Mouse (Mus musculus): ENCODE measurements at regions not wholly inside any gene's neighbourhood (a gene's known extent, or its start where the extent isn't known, plus 50 kb on each side); places are given as distances from the start of the nearest gene placed in this dataset.

DNA sequence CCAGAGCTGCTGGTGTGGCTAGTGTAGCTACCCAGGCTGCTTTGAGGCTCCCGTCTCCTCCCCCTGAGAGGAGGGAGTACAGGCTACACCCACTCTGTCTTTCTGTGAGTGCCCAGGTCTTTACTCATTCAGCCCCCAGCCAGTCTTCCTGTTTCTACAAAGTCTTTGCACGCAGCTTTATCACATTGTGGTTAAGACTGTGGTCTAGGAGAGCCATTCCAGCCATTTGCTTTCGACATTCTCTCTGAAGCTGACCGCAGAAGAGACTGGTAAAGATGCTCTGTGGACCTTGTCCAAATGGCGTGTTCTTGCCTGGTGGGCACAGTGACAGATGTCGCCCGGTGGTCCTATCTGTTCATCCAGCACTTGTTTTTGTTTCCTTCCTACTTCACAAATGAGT lies 62.0 kb downstream of the Tpra1 start:
- intact Hi-C loops (cut with DNase I) = no loop called here
- H3K9ac ChIP-seq (ENCODE audit: low read depth, low read length) = no peak overlapping the region
- no peaks in the 10 kb centered on the region for H3K36me3 ChIP-seq (ENCODE audit: control insufficient read depth, insufficient read depth, low read length)
- no peaks in the 10 kb centered on the region for H3K27me3 ChIP-seq (ENCODE audit: control insufficient read depth, insufficient read depth, low read length)
- H3K4me3 ChIP-seq = no peak overlapping the region
- 72% methylated on average over 7 of the region's 7 CpGs for WGBS
- no peaks in the 10 kb centered on the region for H3K79me2 ChIP-seq (replicated peaks; ENCODE audit: control insufficient read depth, insufficient read depth, low read length)
- no peak for DNase-seq
- no peak overlapping the region for H3K27ac ChIP-seq
- H3K4me1 ChIP-seq (ENCODE audit: control insufficient read depth, insufficient read depth, low read length) = no peaks in the 10 kb centered on the region
- TF ChIP-seq EP300 (IDR thresholded peaks at IDR 0.05; ENCODE audit: insufficient read depth, low read depth, low read length) (no peak), POLR2A (IDR thresholded peaks at IDR 0.05; ENCODE audit: insufficient read depth, low read depth, low read length) (no peak), CTCF (IDR thresholded peaks at IDR 0.05) (no peak)

DNA sequence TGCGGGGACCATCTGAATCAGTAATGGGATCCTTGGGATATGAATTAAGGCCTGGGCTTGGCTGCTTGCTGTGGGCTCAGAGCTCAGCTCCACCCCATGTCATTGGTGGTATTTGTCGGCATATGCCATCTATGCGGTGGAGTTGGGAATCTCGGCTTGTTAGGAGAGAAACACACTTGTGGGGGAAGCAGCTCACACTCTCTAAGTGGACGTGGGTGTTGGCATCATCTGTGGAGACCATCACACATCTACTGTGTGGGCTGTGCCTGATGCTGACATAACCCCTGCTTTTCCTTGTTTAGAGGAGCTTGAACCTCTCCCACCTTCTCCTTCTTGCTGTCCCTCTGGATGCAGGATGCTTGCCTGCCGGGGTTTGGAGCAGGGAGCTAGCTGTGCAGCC lies 62.9 kb downstream of the Tpra1 start:
- no peak overlapping the region for H3K9ac ChIP-seq (ENCODE audit: low read depth, low read length)
- no peak overlapping the region for H3K4me3 ChIP-seq
- intact Hi-C loops (cut with DNase I) = no loop called here
- TF ChIP-seq POLR2A (IDR thresholded peaks at IDR 0.05; ENCODE audit: insufficient read depth, low read depth, low read length) (no peak), CTCF (IDR thresholded peaks at IDR 0.05) (no peak), EP300 (IDR thresholded peaks at IDR 0.05; ENCODE audit: insufficient read depth, low read depth, low read length) (no peak)
- H3K27ac ChIP-seq = no peak overlapping the region
- H3K27me3 ChIP-seq (ENCODE audit: control insufficient read depth, insufficient read depth, low read length) = no peaks in the 10 kb centered on the region
- no peaks in the 10 kb centered on the region for H3K79me2 ChIP-seq (replicated peaks; ENCODE audit: control insufficient read depth, insufficient read depth, low read length)
- no peaks in the 10 kb centered on the region for H3K4me1 ChIP-seq (ENCODE audit: control insufficient read depth, insufficient read depth, low read length)
- no peaks in the 10 kb centered on the region for H3K36me3 ChIP-seq (ENCODE audit: control insufficient read depth, insufficient read depth, low read length)
- WGBS = 81% methylated on average over 6 of the region's 6 CpGs
- DNase-seq = no peak

- Histone ChIP-seq H3K4me3 (no peak overlapping the region), H3K4me1 (ENCODE audit: control insufficient read depth, insufficient read depth, low read length) (no peaks in the 10 kb centered on the region), H3K9ac (ENCODE audit: low read depth, low read length) (no peak overlapping the region), H3K27me3 (ENCODE audit: control insufficient read depth, insufficient read depth, low read length) (no peaks in the 10 kb centered on the region), H3K79me2 (replicated peaks; ENCODE audit: control insufficient read depth, insufficient read depth, low read length) (no peaks in the 10 kb centered on the region), H3K36me3 (ENCODE audit: control insufficient read depth, insufficient read depth, low read length) (no peaks in the 10 kb centered on the region), H3K27ac (no peak overlapping the region)
- WGBS = 75% methylated on average over 19 of the region's 19 CpGs
- intact Hi-C loops (cut with DNase I) = no loop called here
- DNase-seq = no peak
- TF ChIP-seq POLR2A (IDR thresholded peaks at IDR 0.05; ENCODE audit: insufficient read depth, low read depth, low read length) (no peak), EP300 (IDR thresholded peaks at IDR 0.05; ENCODE audit: insufficient read depth, low read depth, low read length) (no peak), CTCF (IDR thresholded peaks at IDR 0.05) (no peak)
Observed at GRCm38 (mm10) chr6:88965361-88966226, 63.5 kb downstream of the Tpra1 start.

GRCm38 (mm10) chr6:88966501-88966900 lies 64.5 kb downstream of the Tpra1 start:
- WGBS = 59% methylated on average over 4 of the region's 4 CpGs

DNA sequence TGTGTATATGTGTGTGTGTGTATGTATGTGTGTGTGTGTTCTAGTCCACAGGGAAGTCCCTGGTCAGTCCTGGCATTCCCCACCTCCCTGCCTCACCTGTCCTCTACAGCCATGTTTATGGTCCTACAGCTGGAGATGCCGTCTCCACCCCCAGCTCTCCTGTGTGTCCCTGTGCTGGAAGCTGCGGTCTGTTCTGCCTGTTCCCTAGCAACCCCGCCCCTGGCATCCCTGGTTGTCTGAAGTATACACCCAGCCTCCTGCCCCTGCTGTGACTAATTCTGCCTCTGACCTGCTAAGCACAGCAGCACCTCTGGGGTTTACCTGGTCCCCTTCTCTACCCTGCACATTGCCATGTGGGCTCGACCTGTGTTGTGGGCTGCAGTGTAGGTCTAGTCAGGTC lies 66.8 kb downstream of the Tpra1 start:
- no peaks in the 10 kb centered on the region for H3K36me3 ChIP-seq (ENCODE audit: control insufficient read depth, insufficient read depth, low read length)
- intact Hi-C loops (cut with DNase I) = no loop called here
- WGBS = 73% methylated on average over 4 of the region's 4 CpGs

More at GRCm38 (mm10) chr6:88966501-88966900, 64.5 kb downstream of the Tpra1 start:
- intact Hi-C loops (cut with DNase I) = no loop called here
- no peaks in the 10 kb centered on the region for H3K27me3 ChIP-seq (ENCODE audit: control insufficient read depth, insufficient read depth, low read length)
- H3K79me2 ChIP-seq (replicated peaks; ENCODE audit: control insufficient read depth, insufficient read depth, low read length) = no peaks in the 10 kb centered on the region
- no peak for DNase-seq
- no peak overlapping the region for H3K27ac ChIP-seq
- H3K4me3 ChIP-seq = no peak overlapping the region
- no peaks in the 10 kb centered on the region for H3K4me1 ChIP-seq (ENCODE audit: control insufficient read depth, insufficient read depth, low read length)
- H3K9ac ChIP-seq (ENCODE audit: low read depth, low read length) = no peak overlapping the region
- H3K36me3 ChIP-seq (ENCODE audit: control insufficient read depth, insufficient read depth, low read length) = no peaks in the 10 kb centered on the region
- TF ChIP-seq CTCF (IDR thresholded peaks at IDR 0.05) (no peak), EP300 (IDR thresholded peaks at IDR 0.05; ENCODE audit: insufficient read depth, low read depth, low read length) (no peak), POLR2A (IDR thresholded peaks at IDR 0.05; ENCODE audit: insufficient read depth, low read depth, low read length) (no peak)

DNA sequence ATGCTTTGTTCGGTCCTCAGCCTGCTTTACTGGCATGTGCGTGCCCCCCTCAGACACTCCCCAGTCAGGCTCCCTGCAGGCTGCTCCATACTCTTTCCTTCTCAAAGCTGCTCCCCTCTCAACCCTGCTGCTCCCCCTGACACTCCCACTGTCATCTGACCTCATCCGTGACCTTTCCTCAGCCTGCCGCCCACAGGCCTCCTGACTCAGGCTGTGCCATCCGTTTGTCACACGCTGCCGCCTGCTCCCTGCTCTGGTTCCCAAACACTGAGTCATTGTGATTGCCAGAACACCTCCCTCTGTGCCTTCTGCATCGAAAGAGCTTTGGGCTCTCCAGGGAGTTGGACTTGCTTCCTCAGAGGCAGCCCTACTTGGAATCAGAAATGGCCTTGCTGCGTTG lies 69.7 kb downstream of the Tpra1 start:
- Histone ChIP-seq H3K27me3 (ENCODE audit: control insufficient read depth, insufficient read depth, low read length) (no peaks in the 10 kb centered on the region), H3K27ac (no peak overlapping the region), H3K79me2 (replicated peaks; ENCODE audit: control insufficient read depth, insufficient read depth, low read length) (no peaks in the 10 kb centered on the region), H3K9ac (ENCODE audit: low read depth, low read length) (no peak overlapping the region), H3K36me3 (ENCODE audit: control insufficient read depth, insufficient read depth, low read length) (no peaks in the 10 kb centered on the region), H3K4me1 (ENCODE audit: control insufficient read depth, insufficient read depth, low read length) (no peaks in the 10 kb centered on the region), H3K4me3 (no peak overlapping the region)
- no peak for DNase-seq
- intact Hi-C loops (cut with DNase I) = no loop called here
- no peak for TF ChIP-seq EP300 (IDR thresholded peaks at IDR 0.05; ENCODE audit: insufficient read depth, low read depth, low read length)
- 44% methylated on average over 9 of the region's 9 CpGs for WGBS

More for the DNA sequence above, 66.8 kb downstream of the Tpra1 start:
- no peaks in the 10 kb centered on the region for H3K27me3 ChIP-seq (ENCODE audit: control insufficient read depth, insufficient read depth, low read length)
- H3K4me1 ChIP-seq (ENCODE audit: control insufficient read depth, insufficient read depth, low read length) = no peaks in the 10 kb centered on the region
- no peak overlapping the region for H3K27ac ChIP-seq
- no peak overlapping the region for H3K4me3 ChIP-seq
- no peak for TF ChIP-seq EP300 (IDR thresholded peaks at IDR 0.05; ENCODE audit: insufficient read depth, low read depth, low read length)
- TF ChIP-seq CTCF (IDR thresholded peaks at IDR 0.05) = no peak
- TF ChIP-seq POLR2A (IDR thresholded peaks at IDR 0.05; ENCODE audit: insufficient read depth, low read depth, low read length) = no peak
- H3K79me2 ChIP-seq (replicated peaks; ENCODE audit: control insufficient read depth, insufficient read depth, low read length) = no peaks in the 10 kb centered on the region
- no peak overlapping the region for H3K9ac ChIP-seq (ENCODE audit: low read depth, low read length)
- no peak for DNase-seq
